Mouse (Mus musculus) embryonic fibroblast, embryonic 13.5 days (primary cell): ENCODE measurements at regions not wholly inside any gene's neighbourhood (a gene's known extent, or its start where the extent isn't known, plus 50 kb on each side); places are given as distances from the start of the nearest gene placed in this dataset.

Experiments used
- CTCF ChIP-seq: IDR thresholded peaks from 2 replicates; pipeline ENCODE4 v1.5.1; 2011; ENCODE audit warnings: mild to moderate bottlenecking, control low read depth, low read length, moderate library complexity, borderline replicate concordance; ENCODE audit not compliant: insufficient read depth
- POLR2A ChIP-seq: IDR thresholded peaks from 2 replicates; pipeline ENCODE4 v1.6.1; 2011; ENCODE audit warnings: low read depth, mild to moderate bottlenecking, control low read depth, low read length, moderate library complexity

- no peak for TF ChIP-seq CTCF
- TF ChIP-seq POLR2A = no peak
These were observed 100.9 kb upstream of the Nrip1 start for GRCm38 (mm10) chr16:76474481-76474880.
